Mouse (Mus musculus) G1E (cell line): ENCODE data around the gene Pgbd5. TPM values are rescaled to one million over a fixed set of nuclear protein-coding genes. Genes with fewer than 3 reads are reported as not detected.

Source experiments
- ATAC-seq: 2 replicates; pipeline ENCODE4 v1.8.0; 2016; ENCODE audit warnings: mild to moderate bottlenecking; ENCODE audit not compliant: insufficient number of reproducible peaks, poor library complexity, low FRiP score, severe bottlenecking; ENCODE audit errors: extremely low read depth
- DNase-seq: peaks from one replicate; pipeline ENCODE4 v3.0.0; 2012; ENCODE audit warnings: low spot score
- H3K27me3 ChIP-seq: 2 replicates; pipeline ENCODE4 v1.6.1; 2012; ENCODE audit warnings: mild to moderate bottlenecking, low read length, inconsistent platforms; ENCODE audit not compliant: insufficient read depth
- H3K36me3 ChIP-seq: replicated peaks from 2 replicates; pipeline ENCODE3; 2012; ENCODE audit warnings: mild to moderate bottlenecking, inconsistent platforms
- H3K4me1 ChIP-seq: 2 replicates; pipeline ENCODE4 v1.6.1; 2012; ENCODE audit warnings: low read depth, low read length, inconsistent platforms, mixed read lengths; ENCODE audit not compliant: insufficient read depth
- H3K4me3 ChIP-seq: 2 replicates; pipeline ENCODE4 v1.5.1; 2012; ENCODE audit warnings: low read depth, mild to moderate bottlenecking, inconsistent platforms, low read length, moderate library complexity, mixed read lengths
- H3K9me3 ChIP-seq: replicated peaks from 2 replicates; pipeline ENCODE4 v1.6.1; 2012; ENCODE audit warnings: inconsistent platforms
- CTCF ChIP-seq: IDR thresholded peaks from 2 replicates; pipeline ENCODE4 v1.5.1; 2012; ENCODE audit warnings: low read depth, low read length, inconsistent platforms, mixed read lengths
- GATA1 ChIP-seq: IDR thresholded peaks from 2 replicates; pipeline ENCODE4 v1.6.1; 2012; ENCODE audit warnings: borderline replicate concordance, low read length, inconsistent platforms, mixed read lengths
- GATA2 ChIP-seq: IDR thresholded peaks from 2 replicates; pipeline ENCODE4 v1.6.1; 2012; ENCODE audit warnings: low read depth, low read length, inconsistent platforms, borderline replicate concordance
- POLR2AphosphoS5 ChIP-seq: IDR thresholded peaks from 2 replicates; pipeline ENCODE4 v1.6.1; 2012; ENCODE audit warnings: low read depth, low read length, inconsistent platforms; ENCODE audit not compliant: insufficient replicate concordance
- TAL1 ChIP-seq: conservative IDR thresholded peaks from 2 replicates; pipeline ENCODE4 v1.6.1; 2012; ENCODE audit warnings: low read depth, low read length, inconsistent platforms, mixed read lengths
- polyA plus RNA-seq: library from polyadenylated mRNA; stranded (reverse); fragments of >175 nt; gene quantifications from 2 replicates; pipeline ENCODE4 v1.2.3, GENCODE M21; 2012
- total RNA-seq, 2 experiments: library from RNA; stranded (forward) in 1 of 2; stranded (reverse) in 1 of 2; fragments of 200-1000 nt in 1 of 2; fragments of >200 nt in 1 of 2; fragmentation: Nextera tagmentation in 1 of 2; gene quantifications; 2 replicates each; pipeline ENCODE4 v1.2.3; 2014 to 2017

Pgbd5 gene
- total and polyA plus RNA-seq, 3 experiments = 0.22 TPM; not detected in 2

- Histone ChIP-seq H3K4me3 (no peak overlapping the region), H3K27me3 (no peaks in the 10 kb centered on the region), H3K4me1 (no peaks in the 10 kb centered on the region), H3K36me3 (no peaks in the 10 kb centered on the region), H3K9me3 (peaks cover 48% of the 10 kb centered on the region)
- ATAC-seq (no peak), DNase-seq (no peak)
- no peak for TF ChIP-seq TAL1
- TF ChIP-seq CTCF = no peak
- no peak for TF ChIP-seq GATA2
- TF ChIP-seq GATA1 = no peak
- no peak for TF ChIP-seq POLR2AphosphoS5
Measured at GRCm38 (mm10) chr8:124379289-124379688, 60.2 kb downstream of the Pgbd5 start.

GRCm38 (mm10) chr8:124376406-124376805, 63.1 kb downstream of the Pgbd5 start:
- peaks cover 44% of the 10 kb centered on the region for H3K9me3 ChIP-seq
- H3K4me3 ChIP-seq = no peak overlapping the region
- no peaks in the 10 kb centered on the region for H3K36me3 ChIP-seq
- no peak for ATAC-seq
- DNase-seq = no peak
- H3K27me3 ChIP-seq = no peaks in the 10 kb centered on the region
- TF ChIP-seq GATA1 = no peak
- no peak for TF ChIP-seq GATA2
- TF ChIP-seq CTCF = no peak
- no peak for TF ChIP-seq POLR2AphosphoS5
- no peak for TF ChIP-seq TAL1
- no peaks in the 10 kb centered on the region for H3K4me1 ChIP-seq

GRCm38 (mm10) chr8:124375727-124376126, 63.7 kb downstream of the Pgbd5 start:
- Histone ChIP-seq H3K27me3 (no peaks in the 10 kb centered on the region), H3K36me3 (no peaks in the 10 kb centered on the region), H3K4me1 (no peaks in the 10 kb centered on the region), H3K9me3 (peaks cover 47% of the 10 kb centered on the region), H3K4me3 (no peak overlapping the region)
- DNase-seq = no peak
- ATAC-seq = no peak; the same call in 1 of the 2 replicates
- TF ChIP-seq GATA1 = no peak
- TF ChIP-seq POLR2AphosphoS5 = no peak
- TF ChIP-seq TAL1 = no peak

- TF ChIP-seq TAL1 (no peak), POLR2AphosphoS5 (no peak), GATA1 (no peak), GATA2 (no peak), CTCF (no peak)
- no peak overlapping the region for H3K4me3 ChIP-seq
- H3K27me3 ChIP-seq = no peaks in the 10 kb centered on the region
- no peaks in the 10 kb centered on the region for H3K36me3 ChIP-seq
- DNase-seq = no peak
- no peaks in the 10 kb centered on the region for H3K4me1 ChIP-seq
- peaks cover 51% of the 10 kb centered on the region for H3K9me3 ChIP-seq
- ATAC-seq = no peak
Measured at GRCm38 (mm10) chr8:124375168-124375567, 64.3 kb downstream of the Pgbd5 start.

GRCm38 (mm10) chr8:124373753-124374152, 65.7 kb downstream of the Pgbd5 start:
- TF ChIP-seq GATA2 (no peak), POLR2AphosphoS5 (no peak), GATA1 (no peak), TAL1 (no peak), CTCF (no peak)
- H3K4me1 ChIP-seq = no peaks in the 10 kb centered on the region
- no peaks in the 10 kb centered on the region for H3K36me3 ChIP-seq
- DNase-seq = no peak
- ATAC-seq = no peak
- H3K9me3 ChIP-seq = peaks cover 54% of the 10 kb centered on the region
- H3K4me3 ChIP-seq = no peak overlapping the region
- H3K27me3 ChIP-seq = no peaks in the 10 kb centered on the region

- Histone ChIP-seq H3K27me3 (no peaks in the 10 kb centered on the region), H3K4me1 (no peaks in the 10 kb centered on the region), H3K4me3 (no peak overlapping the region), H3K9me3 (peaks cover 44% of the 10 kb centered on the region), H3K36me3 (no peaks in the 10 kb centered on the region)
- ATAC-seq = no peak
- no peak for DNase-seq
- TF ChIP-seq TAL1 = no peak
- no peak for TF ChIP-seq CTCF
- no peak for TF ChIP-seq GATA2
- no peak for TF ChIP-seq GATA1
- no peak for TF ChIP-seq POLR2AphosphoS5
Measured at GRCm38 (mm10) chr8:124371410-124372123, 67.9 kb downstream of the Pgbd5 start.
